Mouse (Mus musculus) limb, embryonic 14.5 days (tissue): ENCODE measurements around the gene Cacna1e. TPM values are rescaled to one million over a fixed set of nuclear protein-coding genes. Genes with fewer than 3 reads are reported as not detected.

Source experiments
- ATAC-seq: fragments of 200-750 bp; cut with Nextera tagmentation; 2 replicates; pipeline ENCODE4 v1.8.0; 2017; ENCODE audit warnings: low read depth, moderate number of reproducible peaks, moderate TSS enrichment; ENCODE audit not compliant: low FRiP score
- DNase-seq: peaks from one replicate; pipeline ENCODE4 v3.0.0-alpha.2; 2015; ENCODE audit warnings: low spot score
- H3K27ac ChIP-seq: fragments of 300-500 bp; sonication (generic); replicated peaks from 2 replicates; pipeline ENCODE4 v1.5.1; 2014; ENCODE audit warnings: low read depth, mild to moderate bottlenecking, low read length, moderate library complexity, mixed read lengths
- H3K27me3 ChIP-seq: fragments of 300-500 bp; sonication (generic); 2 replicates; pipeline ENCODE4 v1.6.1; 2014; ENCODE audit warnings: low read length, mixed read lengths; ENCODE audit not compliant: control insufficient read depth, insufficient read depth
- H3K36me3 ChIP-seq: fragments of 300-500 bp; sonication (generic); 2 replicates; pipeline ENCODE4 v1.6.1; 2014; ENCODE audit warnings: mild to moderate bottlenecking, low read length, moderate library complexity, mixed read lengths; ENCODE audit not compliant: control insufficient read depth, insufficient read depth
- H3K4me1 ChIP-seq: fragments of 300-500 bp; sonication (generic); 2 replicates; pipeline ENCODE4 v1.6.1; 2014; ENCODE audit warnings: antibody characterized with exemption, low read length, mixed read lengths; ENCODE audit not compliant: control insufficient read depth, insufficient read depth
- H3K4me2 ChIP-seq: fragments of 300-500 bp; sonication (generic); replicated peaks from 2 replicates; pipeline ENCODE4 v1.6.1; 2014; ENCODE audit warnings: low read depth, mild to moderate bottlenecking, low read length, moderate library complexity; ENCODE audit not compliant: severe bottlenecking
- H3K4me3 ChIP-seq: fragments of 300-500 bp; sonication (generic); replicated peaks from 2 replicates; pipeline ENCODE4 v1.5.1; 2014; ENCODE audit warnings: low read length
- H3K9ac ChIP-seq: fragments of 300-500 bp; sonication (generic); 2 replicates; pipeline ENCODE4 v1.6.1; 2014; ENCODE audit warnings: mild to moderate bottlenecking, low read depth, low read length, moderate library complexity; ENCODE audit not compliant: severe bottlenecking
- H3K9me3 ChIP-seq: fragments of 300-500 bp; sonication (generic); 2 replicates; pipeline ENCODE4 v1.6.1; 2016; ENCODE audit warnings: low read length; ENCODE audit not compliant: control insufficient read depth
- POLR2A ChIP-seq: fragments of 200-500 bp; IDR thresholded peaks from 2 replicates; pipeline ENCODE4 v1.8.0; 2012; ENCODE audit warnings: inconsistent platforms, mild to moderate bottlenecking, moderate library complexity, borderline replicate concordance; ENCODE audit not compliant: insufficient read depth, insufficient read length; ENCODE audit errors: extremely low read depth
- whole genome bisulfite sequencing: fragments of 180-500 bp; shearing (Covaris S2); extraction: QIAGEN DNeasy Blood & Tissue Kit; methylation state at CpG from one replicate; pipeline ENCODE4 v1.1.7; 2014; 5-methylcytosine and 5-hydroxymethylcytosine counted together
- polyA plus RNA-seq, 2 experiments: library from polyadenylated mRNA; depleted of rRNA in 1 of 2; stranded (reverse) in 1 of 2; unstranded in 1 of 2; fragments of >200 nt; fragmentation: Nextera tagmentation in 1 of 2; extraction: Ambion mirVana in 1 of 2; gene quantifications; 2 replicates each; pipeline versions ENCODE4 v1.2.1 to v1.2.3; 2012 to 2014

Gene Cacna1e
- polyA plus RNA-seq, 2 experiments: 0.51 to 1.4 TPM

GRCm38 (mm10) chr1:154839272-154839671 is 45.0 kb downstream of the Cacna1e start:
- no peak for DNase-seq
- Histone ChIP-seq H3K4me2 (no peak overlapping the region), H3K27me3 (no peaks in the 10 kb centered on the region), H3K9me3 (no peaks in the 10 kb centered on the region), H3K4me3 (no peak overlapping the region), H3K36me3 (no peaks in the 10 kb centered on the region), H3K27ac (no peak overlapping the region), H3K4me1 (no peaks in the 10 kb centered on the region), H3K9ac (no peak overlapping the region)
- no peak for ATAC-seq
- TF ChIP-seq POLR2A: no peak
- 92% methylated on average over 4 of the region's 4 CpGs for WGBS

DNA sequence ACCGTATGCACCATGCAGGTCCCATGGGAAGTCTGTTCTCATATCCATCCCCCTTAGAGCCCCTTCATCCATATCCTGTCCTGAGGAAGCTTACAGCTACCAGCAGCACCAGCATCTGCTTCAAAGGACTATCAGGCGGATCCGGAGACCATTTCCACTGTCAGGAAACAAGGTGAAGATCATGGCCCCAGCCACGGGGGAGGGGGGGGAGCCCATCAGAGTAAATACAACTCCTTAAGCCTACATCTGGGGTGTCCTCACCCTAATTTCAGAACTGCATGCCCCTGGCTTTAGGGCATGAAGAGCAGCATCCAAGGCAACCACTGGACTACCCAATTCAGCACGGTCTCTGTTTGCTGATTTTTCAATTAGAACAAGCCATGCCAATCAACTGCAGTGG is 47.8 kb downstream of the Cacna1e start:
- WGBS: 85% methylated on average over 5 of the region's 5 CpGs

DNA sequence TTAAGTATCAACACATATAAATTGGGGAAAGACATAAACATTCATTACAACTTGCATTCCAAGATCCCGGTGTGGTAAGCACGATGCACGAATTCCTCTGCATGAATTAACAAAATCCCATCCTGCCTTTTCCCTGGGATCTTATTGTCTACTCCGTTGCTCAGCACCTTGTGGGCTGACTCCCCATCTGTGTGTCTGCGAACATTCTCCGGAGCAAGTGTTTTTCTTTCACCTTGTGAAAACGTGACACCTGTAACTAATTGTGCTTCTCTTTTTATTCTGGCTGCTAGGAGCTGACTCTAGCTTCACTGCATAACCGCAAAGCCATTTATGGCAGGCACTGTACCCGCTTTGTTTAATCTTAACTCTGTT is 52.1 kb downstream of the Cacna1e start:
- peaks cover 3% of the 10 kb centered on the region for H3K4me1 ChIP-seq
- TF ChIP-seq POLR2A: no peak
- no peaks in the 10 kb centered on the region for H3K27me3 ChIP-seq
- H3K9me3 ChIP-seq: no peaks in the 10 kb centered on the region
- no peak overlapping the region for H3K4me3 ChIP-seq
- no peak overlapping the region for H3K9ac ChIP-seq
- H3K36me3 ChIP-seq: no peaks in the 10 kb centered on the region
- 54% methylated on average over 9 of the region's 9 CpGs for WGBS
- ATAC-seq (no peak), DNase-seq (no peak)
- no peak overlapping the region for H3K4me2 ChIP-seq
- H3K27ac ChIP-seq: no peak overlapping the region

More for the DNA sequence above, 47.8 kb downstream of the Cacna1e start:
- no peak overlapping the region for H3K4me2 ChIP-seq
- no peak overlapping the region for H3K27ac ChIP-seq
- DNase-seq: no peak
- TF ChIP-seq POLR2A: no peak
- H3K9ac ChIP-seq: no peak overlapping the region
- no peak overlapping the region for H3K4me3 ChIP-seq
- no peaks in the 10 kb centered on the region for H3K27me3 ChIP-seq
- no peak for ATAC-seq
- H3K36me3 ChIP-seq: no peaks in the 10 kb centered on the region
- peaks cover 3% of the 10 kb centered on the region for H3K4me1 ChIP-seq
- H3K9me3 ChIP-seq: no peaks in the 10 kb centered on the region

DNA sequence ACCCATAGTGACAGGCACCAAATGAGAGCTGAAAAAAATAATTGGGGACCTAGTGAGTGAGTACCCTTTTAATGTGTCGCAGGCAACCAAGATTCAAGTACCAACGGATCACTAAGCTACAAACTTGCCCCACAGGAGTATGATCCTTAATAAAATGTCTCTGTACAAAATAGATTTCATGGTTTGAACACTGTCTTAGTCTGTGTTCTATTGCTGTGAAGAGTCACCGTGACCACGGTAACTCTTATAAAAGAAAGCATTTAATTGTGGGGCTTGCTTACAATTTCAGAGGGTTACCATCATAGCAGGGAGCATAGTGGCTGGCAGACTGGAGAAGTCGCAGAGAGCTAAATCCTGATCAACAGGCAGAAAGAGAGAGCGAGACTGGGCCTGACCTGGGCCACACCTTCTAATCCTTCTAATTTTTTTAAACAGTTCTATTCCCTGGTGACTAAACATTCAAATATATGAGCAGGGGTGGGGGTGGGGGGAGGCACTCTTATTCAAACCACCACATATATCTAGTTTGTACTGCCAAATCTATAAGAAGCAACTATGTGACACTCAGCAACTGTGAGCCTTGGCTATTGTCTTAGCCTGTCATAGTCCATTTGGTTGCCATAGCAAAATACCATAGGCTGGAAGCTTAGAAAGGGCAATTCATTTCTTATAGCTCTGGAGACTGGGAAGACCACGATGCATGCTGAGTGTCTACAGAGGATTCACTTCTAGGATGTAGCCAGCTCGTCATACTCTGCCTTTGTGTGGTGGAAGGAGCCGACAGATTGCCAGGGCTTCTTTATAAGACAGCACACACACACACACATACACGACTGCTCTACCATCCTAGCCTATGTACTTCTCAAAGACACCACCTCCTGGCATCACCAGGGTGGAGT is 52.8 kb downstream of the Cacna1e start:
- Histone ChIP-seq H3K36me3 (no peaks in the 10 kb centered on the region), H3K27me3 (no peaks in the 10 kb centered on the region), H3K4me1 (peaks cover 3% of the 10 kb centered on the region), H3K9me3 (no peaks in the 10 kb centered on the region), H3K4me3 (no peak overlapping the region), H3K27ac (no peak overlapping the region), H3K4me2 (no peak overlapping the region), H3K9ac (no peak overlapping the region)
- 84% methylated on average over 10 of the region's 10 CpGs for WGBS
- ATAC-seq (no peak), DNase-seq (no peak)
- TF ChIP-seq POLR2A: no peak

GRCm38 (mm10) chr1:154830051-154830450 is 54.2 kb downstream of the Cacna1e start:
- H3K4me2 ChIP-seq: no peak overlapping the region
- H3K9ac ChIP-seq: no peak overlapping the region
- DNase-seq (no peak), ATAC-seq (no peak)
- 83% methylated on average over 6 of the region's 6 CpGs for WGBS
- H3K36me3 ChIP-seq: no peaks in the 10 kb centered on the region
- H3K9me3 ChIP-seq: no peaks in the 10 kb centered on the region
- no peak overlapping the region for H3K4me3 ChIP-seq
- H3K27me3 ChIP-seq: no peaks in the 10 kb centered on the region
- H3K4me1 ChIP-seq: peaks cover 3% of the 10 kb centered on the region
- H3K27ac ChIP-seq: no peak overlapping the region
- TF ChIP-seq POLR2A: no peak
